Mouse (Mus musculus): Measurements from ENCODE around the gene D17H6S53E. TPM values are rescaled to one million over a fixed set of nuclear protein-coding genes. Genes with fewer than 3 reads are reported as not detected.
A peak's percentile ranks its signal among the peaks of the same experiment; 100 is the strongest.

D17H6S53E gene
- polyA plus RNA-seq, 1 experiment from 2014 or later: 10.4 TPM

DNA sequence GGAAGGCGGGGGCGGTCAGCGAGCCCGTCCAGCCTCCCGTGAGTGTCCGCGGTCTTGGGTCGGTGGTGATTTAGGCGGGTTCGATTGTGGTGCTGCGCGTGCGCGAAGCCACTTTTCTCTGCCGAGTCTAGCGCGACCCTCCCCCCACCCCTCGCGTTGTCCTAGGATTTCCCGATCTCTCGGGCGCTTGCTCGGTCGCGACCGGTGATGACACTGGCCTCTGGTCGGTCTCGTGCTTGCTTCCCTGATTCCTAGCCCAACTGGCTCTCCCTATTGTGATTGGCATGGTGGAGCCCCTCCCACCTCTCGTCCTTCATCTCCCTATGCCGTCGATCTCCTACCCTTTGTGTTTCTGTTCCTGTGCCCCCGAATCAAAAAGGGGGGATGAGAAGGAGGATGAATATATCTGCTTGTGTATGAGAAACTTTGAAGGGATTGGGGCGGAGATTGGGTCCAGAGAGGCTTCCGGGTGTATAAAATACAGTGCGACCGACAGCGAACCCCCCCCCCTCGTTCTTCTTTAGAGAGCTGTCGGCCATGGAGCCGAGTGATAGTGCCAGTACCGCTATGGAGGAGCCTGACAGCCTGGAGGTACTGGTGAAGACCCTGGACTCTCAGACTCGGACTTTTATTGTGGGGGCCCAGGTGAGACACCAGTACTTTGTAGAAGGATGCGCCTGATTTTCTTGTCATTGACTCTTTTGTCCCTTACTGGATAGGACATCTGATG, 9.6 kb downstream of the D17H6S53E start:
- peak overlapping the region; percentile 89 for H3K4me3 ChIP-seq (ENCODE audit: low read length)
- peak; percentile 5; the same call in 1 of the 2 replicates for ATAC-seq (ENCODE audit: low read depth)
- H3K9ac ChIP-seq (ENCODE audit: low read length): peak overlapping the region; percentile 87
- H3K4me1 ChIP-seq (replicated peaks; ENCODE audit: control insufficient read depth, insufficient read depth, low read length): peaks cover 14% of the 10 kb centered on the region
- H3K27ac ChIP-seq (ENCODE audit: low read length): peak overlapping the region; percentile 97
- peaks cover 20% of the 10 kb centered on the region for H3K36me3 ChIP-seq (ENCODE audit: control insufficient read depth, insufficient read depth, low read length)
- WGBS: under 1% methylated on average over 40 of the region's 43 CpGs
- H3K27me3 ChIP-seq (ENCODE audit: control insufficient read depth, insufficient read depth, low read depth, low read length): no peaks in the 10 kb centered on the region
- H3K9me3 ChIP-seq (ENCODE audit: control insufficient read depth, low read length): no peaks in the 10 kb centered on the region
- peak overlapping the region; percentile 92 for H3K4me2 ChIP-seq (ENCODE audit: low read depth, low read length)

DNA sequence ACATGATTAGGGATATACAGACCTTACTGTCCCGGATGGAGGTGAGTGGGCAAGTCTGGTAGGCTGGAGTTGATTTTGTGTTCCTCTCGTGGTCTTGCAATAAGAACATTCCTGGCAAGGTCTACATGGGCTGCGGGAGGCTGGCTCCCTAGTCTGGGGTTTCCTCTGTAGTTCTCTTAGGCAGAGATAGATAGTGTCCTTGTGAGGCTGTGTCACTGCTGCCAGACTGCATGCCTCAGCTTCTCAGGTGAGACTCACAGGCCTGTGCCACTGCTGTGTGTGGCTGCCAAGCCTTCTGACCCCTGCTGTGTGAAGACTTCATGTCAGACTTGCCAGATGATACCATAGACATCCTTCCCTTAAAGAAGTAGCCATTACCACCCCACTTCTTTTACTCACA, 13.1 kb downstream of the D17H6S53E start:
- peaks cover 52% of the 10 kb centered on the region for H3K36me3 ChIP-seq (ENCODE audit: control insufficient read depth, insufficient read depth, low read length)
- no peak overlapping the region for H3K27ac ChIP-seq (ENCODE audit: low read length)
- H3K9me3 ChIP-seq (ENCODE audit: control insufficient read depth, low read length): no peaks in the 10 kb centered on the region
- 89% methylated on average over 3 of the region's 3 CpGs for WGBS
- peaks cover 12% of the 10 kb centered on the region for H3K4me1 ChIP-seq (replicated peaks; ENCODE audit: control insufficient read depth, insufficient read depth, low read length)
- no peak overlapping the region for H3K4me3 ChIP-seq (ENCODE audit: low read length)
- ATAC-seq (ENCODE audit: low read depth): no peak
- no peak overlapping the region for H3K9ac ChIP-seq (ENCODE audit: low read length)
- no peak overlapping the region for H3K4me2 ChIP-seq (ENCODE audit: low read depth, low read length)
- no peaks in the 10 kb centered on the region for H3K27me3 ChIP-seq (ENCODE audit: control insufficient read depth, insufficient read depth, low read depth, low read length)

- ATAC-seq (ENCODE audit: low read depth): no peak
- WGBS: 73% methylated on average over 16 of the region's 16 CpGs
- Histone ChIP-seq H3K36me3 (ENCODE audit: control insufficient read depth, insufficient read depth, low read length) (peaks cover 63% of the 10 kb centered on the region), H3K4me1 (replicated peaks; ENCODE audit: control insufficient read depth, insufficient read depth, low read length) (peaks cover 12% of the 10 kb centered on the region), H3K4me2 (ENCODE audit: low read depth, low read length) (no peak overlapping the region), H3K9me3 (ENCODE audit: control insufficient read depth, low read length) (no peaks in the 10 kb centered on the region), H3K27ac (ENCODE audit: low read length) (no peak overlapping the region), H3K27me3 (ENCODE audit: control insufficient read depth, insufficient read depth, low read depth, low read length) (no peaks in the 10 kb centered on the region), H3K9ac (ENCODE audit: low read length) (no peak overlapping the region), H3K4me3 (ENCODE audit: low read length) (no peak overlapping the region)
These were observed 14.4 kb downstream of the D17H6S53E start for GRCm38 (mm10) chr17:35140490-35140996.

DNA sequence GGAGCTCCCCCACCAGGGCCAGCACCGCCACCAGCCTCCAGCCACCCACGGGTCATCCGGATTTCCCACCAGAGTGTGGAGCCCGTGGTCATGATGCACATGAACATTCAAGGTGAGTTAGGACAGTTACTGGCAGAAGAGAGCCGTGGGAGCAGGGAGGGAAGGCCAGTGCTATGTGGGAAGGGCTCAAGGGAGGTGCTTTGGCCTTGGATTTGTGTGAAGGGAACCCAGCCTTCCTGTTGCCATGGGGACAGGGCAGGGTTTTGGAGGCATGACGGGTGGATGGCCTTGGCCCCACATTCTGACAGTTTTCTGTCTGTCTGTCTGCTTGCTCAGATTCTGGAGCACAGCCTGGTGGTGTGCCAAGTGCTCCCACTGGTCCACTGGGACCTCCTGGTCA, 15.8 kb downstream of the D17H6S53E start:
- peaks cover 3% of the 10 kb centered on the region for H3K4me1 ChIP-seq (replicated peaks; ENCODE audit: control insufficient read depth, insufficient read depth, low read length)
- ATAC-seq (ENCODE audit: low read depth): no peak
- no peaks in the 10 kb centered on the region for H3K27me3 ChIP-seq (ENCODE audit: control insufficient read depth, insufficient read depth, low read depth, low read length)
- H3K27ac ChIP-seq (ENCODE audit: low read length): no peak overlapping the region
- peaks cover 77% of the 10 kb centered on the region for H3K36me3 ChIP-seq (ENCODE audit: control insufficient read depth, insufficient read depth, low read length)
- H3K9me3 ChIP-seq (ENCODE audit: control insufficient read depth, low read length): no peaks in the 10 kb centered on the region
- 86% methylated on average over 6 of the region's 6 CpGs for WGBS
- H3K4me2 ChIP-seq (ENCODE audit: low read depth, low read length): no peak overlapping the region
- no peak overlapping the region for H3K9ac ChIP-seq (ENCODE audit: low read length)
- no peak overlapping the region for H3K4me3 ChIP-seq (ENCODE audit: low read length)

DNA sequence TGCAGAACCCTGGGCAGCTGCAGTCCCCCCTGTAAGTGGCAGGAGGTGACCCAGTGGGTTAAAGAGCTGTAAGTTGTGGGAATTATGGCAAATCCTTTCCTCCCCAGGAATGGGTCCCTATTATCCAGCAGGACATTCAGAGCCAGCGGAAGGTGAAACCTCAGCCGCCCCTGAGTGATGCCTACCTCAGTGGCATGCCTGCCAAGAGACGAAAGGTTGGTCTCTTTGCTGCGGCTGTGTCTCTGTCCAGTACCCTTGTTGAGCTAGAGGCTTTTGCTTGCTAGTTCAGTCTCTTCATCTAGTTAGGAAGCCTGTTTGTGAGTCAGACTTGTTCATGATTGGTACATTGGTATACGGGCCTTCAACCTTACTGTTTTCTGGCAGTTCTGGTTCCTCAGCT, 20.0 kb downstream of the D17H6S53E start:
- Histone ChIP-seq H3K4me2 (ENCODE audit: low read depth, low read length) (no peak overlapping the region), H3K9me3 (ENCODE audit: control insufficient read depth, low read length) (no peaks in the 10 kb centered on the region), H3K36me3 (ENCODE audit: control insufficient read depth, insufficient read depth, low read length) (peaks cover 86% of the 10 kb centered on the region), H3K4me1 (replicated peaks; ENCODE audit: control insufficient read depth, insufficient read depth, low read length) (no peaks in the 10 kb centered on the region), H3K4me3 (ENCODE audit: low read length) (no peak overlapping the region), H3K27me3 (ENCODE audit: control insufficient read depth, insufficient read depth, low read depth, low read length) (no peaks in the 10 kb centered on the region), H3K9ac (ENCODE audit: low read length) (no peak overlapping the region), H3K27ac (ENCODE audit: low read length) (no peak overlapping the region)
- WGBS: 84% methylated on average over 5 of the region's 5 CpGs
- ATAC-seq (ENCODE audit: low read depth): no peak

DNA sequence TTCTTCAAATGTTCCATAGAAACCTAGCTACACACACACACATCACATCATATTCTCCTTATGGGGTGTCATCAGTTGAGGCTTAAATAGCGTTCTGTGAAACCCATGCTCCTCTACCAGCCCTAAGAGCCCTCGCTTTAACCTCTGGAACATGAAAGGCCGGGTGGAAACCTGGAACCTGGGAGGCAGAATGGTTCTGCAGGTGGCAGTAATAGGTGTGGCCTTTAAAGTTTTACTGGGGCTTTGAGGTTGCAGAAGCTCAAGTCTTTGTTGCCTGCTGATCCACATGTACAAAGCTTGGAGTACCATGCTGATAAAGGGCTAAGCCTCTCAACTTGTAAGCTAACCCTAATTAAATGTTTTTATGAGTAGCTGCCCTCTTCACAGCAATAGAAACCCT, 21.2 kb downstream of the D17H6S53E start:
- Histone ChIP-seq H3K27ac (ENCODE audit: low read length) (no peak overlapping the region), H3K9me3 (ENCODE audit: control insufficient read depth, low read length) (no peaks in the 10 kb centered on the region), H3K27me3 (ENCODE audit: control insufficient read depth, insufficient read depth, low read depth, low read length) (no peaks in the 10 kb centered on the region), H3K9ac (ENCODE audit: low read length) (no peak overlapping the region), H3K36me3 (ENCODE audit: control insufficient read depth, insufficient read depth, low read length) (peaks cover 85% of the 10 kb centered on the region), H3K4me1 (replicated peaks; ENCODE audit: control insufficient read depth, insufficient read depth, low read length) (no peaks in the 10 kb centered on the region), H3K4me3 (ENCODE audit: low read length) (no peak overlapping the region), H3K4me2 (ENCODE audit: low read depth, low read length) (no peak overlapping the region)
- no peak for ATAC-seq (ENCODE audit: low read depth)
- 54% methylated on average over 3 of the region's 3 CpGs for WGBS

GRCm38 (mm10) chr17:35147922-35148639, 21.9 kb downstream of the D17H6S53E start:
- Histone ChIP-seq H3K36me3 (ENCODE audit: control insufficient read depth, insufficient read depth, low read length) (peaks cover 85% of the 10 kb centered on the region), H3K27me3 (ENCODE audit: control insufficient read depth, insufficient read depth, low read depth, low read length) (no peaks in the 10 kb centered on the region), H3K9ac (ENCODE audit: low read length) (no peak overlapping the region), H3K27ac (ENCODE audit: low read length) (no peak overlapping the region), H3K4me1 (replicated peaks; ENCODE audit: control insufficient read depth, insufficient read depth, low read length) (no peaks in the 10 kb centered on the region), H3K4me3 (ENCODE audit: low read length) (no peak overlapping the region), H3K9me3 (ENCODE audit: control insufficient read depth, low read length) (no peaks in the 10 kb centered on the region), H3K4me2 (ENCODE audit: low read depth, low read length) (no peak overlapping the region)
- 63% methylated on average over 5 of the region's 5 CpGs for WGBS
- no peak for ATAC-seq (ENCODE audit: low read depth)

DNA sequence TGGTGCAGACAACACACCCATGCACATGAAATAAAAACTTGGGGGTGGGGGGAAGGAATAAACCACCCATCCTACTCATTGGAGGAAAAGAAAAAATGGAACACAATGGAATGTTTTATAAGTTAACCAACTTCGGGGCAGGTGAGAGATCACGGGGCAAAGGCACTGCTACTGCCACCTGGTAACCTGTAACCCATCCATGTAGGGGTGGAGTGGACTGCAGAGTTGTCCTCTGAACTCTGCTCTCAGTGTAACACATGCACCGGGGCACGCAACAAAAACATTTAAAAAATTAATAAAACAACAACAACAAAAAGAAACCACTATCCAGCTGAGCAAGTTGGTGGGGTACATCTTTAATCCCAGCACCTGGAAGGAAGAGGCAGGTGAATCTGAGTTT, 25.9 kb downstream of the D17H6S53E start:
- H3K36me3 ChIP-seq (ENCODE audit: control insufficient read depth, insufficient read depth, low read length): peaks cover 88% of the 10 kb centered on the region
- H3K4me2 ChIP-seq (ENCODE audit: low read depth, low read length): no peak overlapping the region
- H3K4me1 ChIP-seq (replicated peaks; ENCODE audit: control insufficient read depth, insufficient read depth, low read length): no peaks in the 10 kb centered on the region
- H3K4me3 ChIP-seq (ENCODE audit: low read length): no peak overlapping the region
- H3K27ac ChIP-seq (ENCODE audit: low read length): no peak overlapping the region
- H3K9ac ChIP-seq (ENCODE audit: low read length): no peak overlapping the region
- H3K27me3 ChIP-seq (ENCODE audit: control insufficient read depth, insufficient read depth, low read depth, low read length): no peaks in the 10 kb centered on the region
- WGBS: 91% methylated on average over 4 of the region's 4 CpGs
- no peak for ATAC-seq (ENCODE audit: low read depth)
- H3K9me3 ChIP-seq (ENCODE audit: control insufficient read depth, low read length): no peaks in the 10 kb centered on the region

- H3K27me3 ChIP-seq (ENCODE audit: control insufficient read depth, insufficient read depth, low read depth, low read length): no peaks in the 10 kb centered on the region
- no peak overlapping the region for H3K4me3 ChIP-seq (ENCODE audit: low read length)
- 82% methylated on average over 9 of the region's 9 CpGs for WGBS
- no peak for ATAC-seq (ENCODE audit: low read depth)
- no peak overlapping the region for H3K9ac ChIP-seq (ENCODE audit: low read length)
- no peaks in the 10 kb centered on the region for H3K4me1 ChIP-seq (replicated peaks; ENCODE audit: control insufficient read depth, insufficient read depth, low read length)
- H3K4me2 ChIP-seq (ENCODE audit: low read depth, low read length): no peak overlapping the region
- H3K36me3 ChIP-seq (ENCODE audit: control insufficient read depth, insufficient read depth, low read length): peaks cover 89% of the 10 kb centered on the region
- H3K27ac ChIP-seq (ENCODE audit: low read length): no peak overlapping the region
- no peaks in the 10 kb centered on the region for H3K9me3 ChIP-seq (ENCODE audit: control insufficient read depth, low read length)
These were observed 26.9 kb downstream of the D17H6S53E start for GRCm38 (mm10) chr17:35153077-35153476.
